Mouse (Mus musculus): ENCODE data around the gene Amotl1. TPM values are rescaled to one million over a fixed set of nuclear protein-coding genes. Genes with fewer than 3 reads are reported as not detected.
"Not testable (repeated sequence)": the region's sequence is repeated elsewhere in the genome, so short reads cannot be mapped to it uniquely, and the experiment has no call there.

Gene Amotl1
- total RNA-seq (2021), result 10 to 100 TPM; 13.6 to 15.8 TPM

DNA sequence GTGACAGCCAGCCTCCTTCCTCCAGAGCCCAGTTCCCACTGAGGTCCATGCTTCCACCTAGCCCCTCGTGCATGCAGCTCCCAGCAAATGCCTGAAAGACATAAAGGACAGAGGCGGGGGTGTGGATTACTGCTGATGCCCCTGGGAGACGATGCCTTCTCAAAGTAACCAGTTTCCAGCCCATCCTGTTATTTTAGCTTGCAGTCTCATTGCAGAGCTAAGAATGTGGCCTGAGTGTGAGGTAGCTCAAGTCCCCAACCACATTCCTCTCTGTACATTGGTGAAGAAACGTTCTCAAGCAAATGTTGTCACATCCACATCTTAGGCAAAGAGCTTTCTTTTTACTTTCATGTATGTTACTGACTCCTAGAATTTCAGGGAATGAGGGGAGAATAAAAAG, at the start of gene Amotl1:
TSS of gene Amotl1 (minus strand) at position 101 of the 400 bp plus-strand sequence.
- no peak for DNase-seq (ENCODE audit: low spot score in 2 of 2)
- intact Hi-C loops (cut with DNase I), result no loop called here

DNA sequence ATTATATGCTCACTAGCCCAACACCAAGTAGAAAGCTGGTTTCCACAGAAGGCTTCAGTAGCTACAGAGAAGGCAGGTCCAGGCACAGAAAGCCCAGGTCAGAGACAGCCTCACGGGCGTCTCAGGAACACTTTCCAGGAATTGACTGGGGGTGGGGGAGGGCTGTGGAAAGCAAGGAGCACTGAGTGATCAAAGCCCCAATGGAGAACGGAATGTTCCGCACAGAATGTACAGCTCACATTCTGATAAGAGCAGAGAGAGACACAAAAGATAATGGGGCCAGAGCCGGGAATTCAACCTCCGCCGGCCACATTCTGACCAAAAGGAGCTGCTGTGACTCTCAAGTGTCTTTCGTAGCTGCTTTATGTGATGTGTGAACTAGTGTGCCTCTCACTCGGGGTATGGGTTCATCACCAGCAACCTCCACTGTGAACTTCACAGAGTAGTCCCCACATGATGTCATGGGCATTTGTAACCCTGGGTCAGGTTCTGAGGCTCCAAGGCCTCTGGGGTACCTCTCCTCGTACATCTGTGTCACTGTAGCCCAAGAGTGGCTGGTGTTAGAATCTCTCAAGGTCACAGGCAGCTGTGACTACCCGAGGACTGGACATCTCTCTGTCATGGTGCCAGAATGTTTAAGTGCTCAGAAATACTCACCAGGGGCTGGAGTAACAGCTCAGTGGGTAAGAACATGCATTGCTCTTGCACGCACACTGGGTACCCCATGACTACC, 44.7 kb upstream of the Amotl1 start:
- intact Hi-C loops (cut with DNase I), result loop anchor here (10.0 kb wide), 1 partner anchor 345 kb away; no protein-coding TSS in a partner anchor
- no peak for DNase-seq (ENCODE audit: low spot score in 2 of 2)

DNA sequence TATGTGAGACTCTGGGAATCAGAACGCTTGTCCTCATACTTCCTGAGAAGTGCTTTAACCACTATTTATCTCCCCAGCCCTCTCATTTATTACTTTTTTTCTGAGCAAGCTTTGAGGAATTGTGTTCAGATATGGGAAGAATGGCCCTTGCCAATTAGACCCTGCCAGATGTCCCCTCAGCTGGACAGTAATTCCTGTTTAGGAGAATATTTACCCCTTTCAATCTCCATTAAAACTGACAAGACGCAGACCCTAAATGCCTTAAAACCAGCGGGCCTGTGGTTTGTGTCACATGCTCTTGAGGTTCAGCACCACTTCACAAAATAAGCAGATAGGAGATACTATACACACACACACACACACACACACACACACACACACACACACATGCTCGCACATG, 39.5 kb upstream of the Amotl1 start:
- intact Hi-C loops (cut with DNase I), result no loop called here

GRCm38 (mm10) chr9:14682741-14683140, 37.9 kb upstream of the Amotl1 start:
- intact Hi-C loops (cut with DNase I), result no loop called here
- DNase-seq (ENCODE audit: low spot score in 2 of 2), result no peak

More for the DNA sequence above, 39.5 kb upstream of the Amotl1 start:
- DNase-seq (ENCODE audit: low spot score in 2 of 2), result no peak

DNA sequence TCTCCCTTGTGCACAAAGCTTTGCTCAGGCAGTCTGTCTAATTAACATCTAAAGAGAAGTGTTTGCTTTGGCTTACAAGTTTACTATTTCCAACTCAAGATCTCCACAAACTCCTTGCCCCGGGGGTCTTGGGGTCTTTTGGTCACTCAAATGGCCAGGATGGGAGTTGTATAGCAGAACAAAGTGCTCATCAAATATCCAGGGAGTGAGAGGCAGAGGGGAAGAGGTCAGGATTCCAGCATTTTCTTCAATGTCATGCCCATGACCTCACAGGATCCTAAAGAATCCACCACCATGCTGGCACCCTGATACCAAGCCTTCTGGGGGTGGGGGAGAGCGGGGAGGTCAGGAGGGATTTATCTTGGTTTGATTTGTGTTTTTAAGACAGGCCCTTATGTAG, 35.7 kb upstream of the Amotl1 start:
- DNase-seq (ENCODE audit: low spot score in 2 of 2), result no peak
- intact Hi-C loops (cut with DNase I), result no loop called here

GRCm38 (mm10) chr9:14675707-14676691, 31.1 kb upstream of the Amotl1 start:
- intact Hi-C loops (cut with DNase I), result no loop called here

GRCm38 (mm10) chr9:14674506-14674905, 29.6 kb upstream of the Amotl1 start:
- intact Hi-C loops (cut with DNase I), result no loop called here

More at GRCm38 (mm10) chr9:14675707-14676691, 31.1 kb upstream of the Amotl1 start:
- no peak for DNase-seq (ENCODE audit: low spot score in 2 of 2)

DNA sequence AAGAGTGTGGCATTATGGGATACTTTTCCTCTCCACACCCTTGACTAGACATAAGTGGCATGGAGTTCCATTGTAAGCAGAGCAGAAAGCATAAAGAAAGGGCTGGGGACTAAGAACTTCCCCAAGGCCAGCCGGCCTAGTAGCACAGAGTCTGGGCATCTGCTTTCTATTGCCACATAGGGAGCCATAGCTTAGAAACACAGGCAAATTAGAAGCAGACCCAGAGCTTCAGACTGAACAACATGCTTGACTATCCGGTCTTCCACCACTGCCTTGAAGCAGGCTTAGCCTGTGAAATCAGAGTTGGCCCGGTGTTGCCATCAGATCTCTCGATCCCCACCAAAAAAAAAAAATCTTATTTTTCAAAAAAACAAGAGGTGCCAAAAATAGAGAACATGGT, 28.3 kb upstream of the Amotl1 start:
- intact Hi-C loops (cut with DNase I), result no loop called here
- DNase-seq (ENCODE audit: low spot score in 2 of 2), result no peak

More at GRCm38 (mm10) chr9:14674506-14674905, 29.6 kb upstream of the Amotl1 start:
- peak in 1 of 2 experiments; percentile 81 for DNase-seq (ENCODE audit: low spot score in 2 of 2)

DNA sequence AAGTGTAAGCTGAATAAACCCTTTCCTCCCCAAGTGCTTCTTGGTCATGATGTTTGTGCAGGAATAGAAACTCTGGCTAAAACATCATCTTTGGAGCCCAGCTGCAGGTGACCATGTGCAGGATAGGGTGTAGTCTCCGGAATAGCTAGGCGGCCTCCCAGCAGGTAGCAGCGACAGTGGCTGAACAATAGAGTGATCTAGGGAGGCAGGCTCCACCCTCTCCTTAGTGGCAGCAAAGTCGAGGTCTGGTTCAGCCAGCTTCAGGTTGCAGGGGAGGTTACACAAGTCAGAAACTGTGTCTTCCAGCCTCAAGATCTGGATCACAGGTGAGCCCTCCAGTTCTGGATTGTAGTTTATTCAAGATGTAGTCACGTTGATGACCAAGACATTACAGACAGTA, 27.1 kb upstream of the Amotl1 start:
- intact Hi-C loops (cut with DNase I); DNase-seq (ENCODE audit: low spot score in 2 of 2): not testable (repeated sequence)

DNA sequence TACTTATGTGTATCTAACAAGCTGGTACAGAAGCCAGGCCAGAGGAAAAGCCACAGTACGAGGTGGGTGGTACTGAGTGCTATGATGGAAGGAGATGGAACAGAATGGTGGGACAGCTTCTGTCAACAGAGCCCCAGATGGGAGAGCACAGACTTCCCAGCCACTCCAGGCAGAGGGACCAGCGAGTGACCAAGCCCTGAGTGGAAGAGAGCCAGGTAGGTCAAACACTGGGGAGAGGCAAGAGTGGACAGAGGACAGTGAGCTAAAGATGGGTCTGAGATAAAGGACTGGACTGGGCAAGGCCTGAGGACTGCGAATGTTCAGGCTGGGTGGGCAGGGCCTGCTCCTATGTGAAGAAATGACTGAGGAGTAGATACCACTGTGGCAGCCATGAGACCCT, 23.5 kb upstream of the Amotl1 start:
- intact Hi-C loops (cut with DNase I), result no loop called here
- DNase-seq (ENCODE audit: low spot score in 2 of 2), result no peak

GRCm38 (mm10) chr9:14666071-14666470, 21.2 kb upstream of the Amotl1 start:
- intact Hi-C loops (cut with DNase I), result no loop called here
- no peak for DNase-seq (ENCODE audit: low spot score in 2 of 2)

DNA sequence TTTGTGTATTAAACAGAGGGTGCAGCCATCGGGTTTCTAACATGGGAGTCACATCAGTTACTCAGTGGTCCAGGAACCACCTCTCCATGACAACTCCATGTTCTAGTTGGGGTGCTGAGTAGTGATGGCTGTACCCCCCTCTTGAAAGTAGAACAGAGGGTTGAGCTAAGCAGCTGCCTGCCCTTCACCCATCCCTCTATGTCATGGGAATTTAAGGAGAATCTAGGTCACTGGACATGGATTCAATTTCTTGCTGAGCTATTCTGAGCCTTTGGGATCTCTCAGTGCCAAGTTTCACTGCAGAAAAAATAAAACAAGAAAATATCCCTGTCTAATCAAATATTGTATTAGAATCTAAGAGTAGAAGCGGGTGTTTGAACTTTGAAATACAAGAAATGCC, 18.7 kb upstream of the Amotl1 start:
- intact Hi-C loops (cut with DNase I), result no loop called here
- no peak for DNase-seq (ENCODE audit: low spot score in 2 of 2)

- intact Hi-C loops (cut with DNase I), result no loop called here
- DNase-seq (ENCODE audit: low spot score in 2 of 2), result no peak
These were observed 18.0 kb upstream of the Amotl1 start for GRCm38 (mm10) chr9:14662876-14663275.

DNA sequence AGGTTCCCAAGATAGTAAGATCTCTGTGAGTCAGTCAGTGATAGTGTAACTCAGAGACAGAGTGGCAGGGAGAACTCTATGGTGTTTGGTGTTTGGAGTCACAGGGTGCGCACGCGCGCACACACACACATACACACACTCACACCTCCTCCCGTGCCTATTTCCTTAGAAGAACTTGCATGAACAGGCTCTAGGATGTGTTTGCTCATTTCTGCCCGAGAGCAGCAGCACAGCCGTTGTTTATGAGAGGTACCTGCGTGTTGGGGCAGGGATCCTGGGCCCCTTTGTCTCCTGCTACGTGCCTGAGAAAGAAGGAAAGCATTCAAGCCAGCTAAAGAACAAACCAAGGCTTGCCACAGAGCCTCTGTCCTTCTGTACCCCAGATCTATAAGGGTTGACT, 17.3 kb upstream of the Amotl1 start:
- intact Hi-C loops (cut with DNase I), result no loop called here
- DNase-seq (ENCODE audit: low spot score in 2 of 2), result no peak

DNA sequence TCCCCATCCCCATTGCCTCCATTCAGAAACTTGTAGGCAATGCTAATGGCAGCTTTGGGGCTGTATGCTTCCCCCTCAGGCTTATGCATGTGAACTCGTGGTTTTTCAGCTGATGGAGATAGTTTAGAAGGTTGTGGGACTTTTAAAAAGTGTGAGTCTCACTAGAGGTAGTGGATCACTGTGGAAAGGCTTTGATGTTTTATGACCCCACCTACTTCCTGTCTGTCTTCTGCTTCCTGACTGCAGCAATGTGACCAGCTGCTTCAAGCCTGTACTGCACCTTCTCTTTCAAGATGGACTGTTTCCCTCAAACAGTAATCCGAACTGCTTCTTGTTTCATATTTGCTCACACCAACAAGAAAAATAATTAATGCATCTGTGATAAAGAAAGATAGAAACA, 13.1 kb upstream of the Amotl1 start:
- intact Hi-C loops (cut with DNase I), result no loop called here
- DNase-seq (ENCODE audit: low spot score in 2 of 2), result no peak

GRCm38 (mm10) chr9:14654010-14654409, 9.2 kb upstream of the Amotl1 start:
- intact Hi-C loops (cut with DNase I), result no loop called here
- no peak for DNase-seq (ENCODE audit: low spot score in 2 of 2)

GRCm38 (mm10) chr9:14652761-14653160, 7.9 kb upstream of the Amotl1 start:
- no peak for DNase-seq (ENCODE audit: low spot score in 2 of 2)
- intact Hi-C loops (cut with DNase I), result no loop called here

GRCm38 (mm10) chr9:14647849-14648248, 3.0 kb upstream of the Amotl1 start:
- intact Hi-C loops (cut with DNase I), result no loop called here
- DNase-seq (ENCODE audit: low spot score in 2 of 2), result no peak

GRCm38 (mm10) chr9:14646641-14647040, 1.8 kb upstream of the Amotl1 start:
- DNase-seq (ENCODE audit: low spot score in 2 of 2), result no peak
- intact Hi-C loops (cut with DNase I), result no loop called here

GRCm38 (mm10) chr9:14646061-14646460, 1.2 kb upstream of the Amotl1 start:
- intact Hi-C loops (cut with DNase I), result no loop called here
- no peak for DNase-seq (ENCODE audit: low spot score in 2 of 2)

GRCm38 (mm10) chr9:14643328-14643727, 1.5 kb downstream of the Amotl1 start:
- no peak for DNase-seq (ENCODE audit: low spot score in 2 of 2)
- intact Hi-C loops (cut with DNase I), result no loop called here

All from left cerebral cortex, postnatal 25 days (tissue).